Mouse (Mus musculus) mesoderm, embryonic 11.5 days (tissue): ENCODE data around the gene Gm813.
A peak's percentile ranks its signal among the peaks of the same experiment; 100 is the strongest.

ENCODE experiments used
- DNase-seq: peaks from one replicate; pipeline ENCODE4 v3.0.0-alpha.2; 2012; ENCODE audit warnings: low read depth, low spot score

Gm813 gene

DNA sequence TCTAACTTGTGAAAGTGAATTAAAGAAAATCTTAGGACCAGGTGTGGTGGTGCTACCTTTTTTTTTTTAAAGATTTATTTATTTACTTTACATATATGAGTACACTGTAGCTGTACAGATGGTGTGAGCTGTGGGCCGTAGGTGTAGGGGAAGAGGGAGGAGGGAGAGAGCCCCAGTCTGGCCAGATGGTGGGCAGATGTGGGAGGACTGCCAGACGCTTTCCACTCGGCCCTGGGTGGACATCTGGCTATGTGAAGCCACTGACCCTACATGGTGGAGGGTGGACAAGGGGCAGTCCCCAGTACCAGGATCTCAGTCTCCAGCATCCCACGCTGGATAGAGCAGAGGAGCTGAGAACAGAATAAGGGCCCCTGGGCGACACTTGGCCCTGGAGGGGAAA lies 9.7 kb downstream of the Gm813 start:
- peak; percentile 49 for DNase-seq

DNA sequence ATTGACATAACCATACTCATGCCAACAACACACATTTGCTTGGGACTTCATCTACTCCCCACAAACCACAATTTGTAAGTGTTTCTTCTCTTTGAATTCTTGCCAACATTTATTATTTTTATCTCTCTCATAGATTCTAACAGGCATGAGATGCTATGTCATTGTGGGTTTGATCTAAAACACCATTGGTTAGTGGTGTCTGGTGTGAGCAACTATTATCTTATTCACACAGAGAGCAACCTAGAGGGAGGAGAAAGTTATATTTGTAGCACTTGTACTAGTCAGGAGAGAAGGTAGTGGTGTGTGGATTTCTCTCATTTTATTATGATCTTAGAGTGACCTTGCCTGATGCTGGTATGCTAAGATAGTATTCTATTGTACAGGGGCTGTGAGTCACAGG lies 12.1 kb downstream of the Gm813 start:
- no peak for DNase-seq

GRCm38 (mm10) chr16:58603831-58604230 lies 12.9 kb downstream of the Gm813 start:
- DNase-seq, result no peak

DNA sequence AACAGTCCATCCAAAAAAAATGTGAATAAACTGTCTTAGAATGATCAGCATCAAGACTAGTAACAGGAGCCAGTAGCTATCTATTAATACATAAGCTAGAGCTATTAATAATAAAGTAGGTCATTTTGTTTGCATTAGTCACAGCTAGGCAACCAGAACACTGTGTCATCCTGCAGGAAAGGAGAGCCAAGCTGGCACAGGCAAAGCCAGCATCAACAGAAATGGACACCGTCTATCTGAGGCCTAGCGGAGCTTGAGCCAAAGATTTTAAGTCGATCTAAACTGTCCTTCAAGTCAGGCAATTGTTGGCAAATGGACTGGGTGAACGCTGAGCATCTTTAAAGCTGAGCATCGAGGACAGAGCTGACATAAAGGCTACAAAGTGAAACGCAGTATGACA lies 15.9 kb downstream of the Gm813 start:
- no peak for DNase-seq

GRCm38 (mm10) chr16:58591299-58591698 lies 25.5 kb downstream of the Gm813 start:
- no peak for DNase-seq

DNA sequence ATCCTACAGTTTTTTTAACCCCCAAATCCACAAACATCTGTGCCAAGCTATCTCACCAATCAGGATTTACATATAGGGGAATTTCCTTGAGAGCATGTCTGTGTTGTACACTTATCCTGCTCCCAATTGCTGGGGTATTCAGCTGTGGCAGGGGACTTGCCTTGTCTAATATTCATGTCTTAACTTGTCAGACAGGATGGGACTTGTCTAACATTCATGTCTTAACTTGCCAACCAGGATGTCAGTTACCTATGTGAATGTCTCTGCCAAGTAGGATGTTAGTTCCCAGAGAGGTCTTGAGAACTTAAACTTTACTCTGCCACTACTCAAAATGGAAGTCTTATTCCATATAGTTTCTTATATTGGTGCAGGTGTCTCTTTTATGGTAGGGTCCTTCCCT lies 27.3 kb downstream of the Gm813 start:
- no peak for DNase-seq

GRCm38 (mm10) chr16:58573949-58574722 lies 42.6 kb downstream of the Gm813 start:
- no peak for DNase-seq

- no peak for DNase-seq
These were observed 46.0 kb downstream of the Gm813 start for GRCm38 (mm10) chr16:58570694-58571264.
